Mouse (Mus musculus) layer of hippocampus, postnatal 14 days (tissue): ENCODE measurements around the gene Tlcd1. TPM values are rescaled to one million over a fixed set of nuclear protein-coding genes. Genes with fewer than 3 reads are reported as not detected.
A peak's percentile ranks its signal among the peaks of the same experiment; 100 is the strongest.
"Not testable (repeated sequence)": the region's sequence is repeated elsewhere in the genome, so short reads cannot be mapped to it uniquely, and the experiment has no call there.

Experiments
- DNase-seq, 2 experiments: peaks; one replicate each; pipeline ENCODE4 v3.0.0; 2021 to 2022; ENCODE audit warnings: low spot score in 2 of 2, mixed read lengths in 1 of 2
- long read RNA-seq, 2 experiments: library from polyadenylated mRNA; stranded (forward); transcript quantifications; one replicate each; pipeline ENCODE4 v2.0.0; 2021
- total RNA-seq, 2 experiments: library from RNA; stranded (reverse); gene quantifications; 2 replicates each; pipeline ENCODE4 v1.2.3; 2021

The Tlcd1 gene
- total RNA-seq = 10 to 100 TPM; 33.0 to 37.0 TPM
- long read RNA-seq, experiment 1, transcript Tlcd1-204 (4 exons, 1,412 nt) = major isoform, 30 of 44 reads
- long read RNA-seq, experiment 1, partial matches to known transcripts = 3 of 44 reads
- long read RNA-seq, experiment 1, other reads (novel, unspliced or antisense) = 6 of 44 reads
- long read RNA-seq, experiment 2, transcript Tlcd1-204 (4 exons, 1,412 nt) = major isoform, 41 of 56 reads
- long read RNA-seq, experiment 2, partial matches to known transcripts = 0 of 56 reads
- long read RNA-seq, experiment 2, other reads (novel, unspliced or antisense) = 8 of 56 reads

- peak; percentile 83 to 84 for DNase-seq
These were observed at the start of gene Tlcd1, which contains the start of gene Nek8 for GRCm38 (mm10) chr11:78176402-78176862. Gene Tlcd1, plus strand, starts transcription at chr11:78176711. Gene Nek8, minus strand, starts transcription at chr11:78176675.

- DNase-seq = no peak
These were observed 49.8 kb upstream of the Tlcd1 start for GRCm38 (mm10) chr11:78126739-78127138.

GRCm38 (mm10) chr11:78129458-78129857 is 47.1 kb upstream of the Tlcd1 start:
- DNase-seq = no peak

- no peak for DNase-seq
These were observed 42.6 kb upstream of the Tlcd1 start for GRCm38 (mm10) chr11:78133915-78134314.

- DNase-seq = peak in 1 of 2 experiments; percentile 65
These were observed 42.2 kb upstream of the Tlcd1 start for GRCm38 (mm10) chr11:78134344-78134743.

- not testable (repeated sequence) for DNase-seq
These were observed 41.2 kb upstream of the Tlcd1 start for GRCm38 (mm10) chr11:78135314-78135713.

GRCm38 (mm10) chr11:78136132-78136531 is 40.4 kb upstream of the Tlcd1 start:
- DNase-seq = no peak

- no peak for DNase-seq
These were observed 38.9 kb upstream of the Tlcd1 start for GRCm38 (mm10) chr11:78137584-78137983.

GRCm38 (mm10) chr11:78138023-78138422 is 38.5 kb upstream of the Tlcd1 start:
- no peak for DNase-seq

GRCm38 (mm10) chr11:78140665-78141064 is 35.8 kb upstream of the Tlcd1 start:
- no peak for DNase-seq

- no peak for DNase-seq
These were observed 33.0 kb upstream of the Tlcd1 start for GRCm38 (mm10) chr11:78143520-78143919.

GRCm38 (mm10) chr11:78146168-78146567 is 30.3 kb upstream of the Tlcd1 start:
- DNase-seq = no peak

GRCm38 (mm10) chr11:78146707-78147543 is 29.6 kb upstream of the Tlcd1 start:
- no peak for DNase-seq

- no peak for DNase-seq
These were observed 25.4 kb upstream of the Tlcd1 start for GRCm38 (mm10) chr11:78151161-78151560.

GRCm38 (mm10) chr11:78152299-78153231 is 23.9 kb upstream of the Tlcd1 start:
- peak; percentile 83 to 95 for DNase-seq

GRCm38 (mm10) chr11:78153778-78154177 is 22.7 kb upstream of the Tlcd1 start:
- DNase-seq = no peak

GRCm38 (mm10) chr11:78155674-78156073 is 20.8 kb upstream of the Tlcd1 start:
- DNase-seq = no peak

- DNase-seq = no peak
These were observed 20.3 kb upstream of the Tlcd1 start for GRCm38 (mm10) chr11:78156156-78156699.

- DNase-seq = peak; percentile 81 to 88
These were observed 17.4 kb upstream of the Tlcd1 start for GRCm38 (mm10) chr11:78159096-78159495.

- no peak for DNase-seq
These were observed 17.0 kb upstream of the Tlcd1 start for GRCm38 (mm10) chr11:78159557-78159956.

GRCm38 (mm10) chr11:78160171-78160570 is 16.3 kb upstream of the Tlcd1 start:
- DNase-seq = no peak
